Mouse (Mus musculus) heart, adult 2 months (tissue): Measurements from ENCODE around the gene Nr5a1. TPM values are rescaled to one million over a fixed set of nuclear protein-coding genes. Genes with fewer than 3 reads are reported as not detected.

Experiments
- DNase-seq, 2 experiments: peaks; one replicate each; pipeline ENCODE4 v3.0.0; 2021
- H3K27ac ChIP-seq: fragments of 200-600 bp; 2 replicates; pipeline ENCODE4 v1.8.1; 2022
- H3K27me3 ChIP-seq: fragments of 200-500 bp; 2 replicates; pipeline ENCODE4 v1.6.1; 2012; ENCODE audit warnings: mild to moderate bottlenecking, low read length, inconsistent platforms, mixed read lengths; ENCODE audit not compliant: control insufficient read depth, insufficient read depth
- H3K36me3 ChIP-seq: fragments of 200-500 bp; 2 replicates; pipeline ENCODE4 v1.6.1; 2012; ENCODE audit warnings: low read length, inconsistent platforms; ENCODE audit not compliant: control insufficient read depth, insufficient read depth
- H3K4me1 ChIP-seq: fragments of 200-500 bp; 2 replicates; pipeline ENCODE4 v1.6.1; 2011; ENCODE audit warnings: low read length; ENCODE audit not compliant: control insufficient read depth, insufficient read depth
- H3K4me3 ChIP-seq: fragments of 200-600 bp; 2 replicates; pipeline ENCODE4 v1.8.1; 2022
- H3K79me2 ChIP-seq: fragments of 200-500 bp; replicated peaks from 2 replicates; pipeline ENCODE4 v1.6.1; 2012; ENCODE audit warnings: mild to moderate bottlenecking, inconsistent platforms, low read length, moderate library complexity, mixed read lengths; ENCODE audit not compliant: control insufficient read depth, insufficient read depth
- H3K9ac ChIP-seq: fragments of 200-500 bp; 2 replicates; pipeline ENCODE4 v1.6.1; 2012; ENCODE audit warnings: low read depth, mild to moderate bottlenecking, control low read depth, inconsistent platforms, low read length, mixed read lengths
- CTCF ChIP-seq: fragments of 200-600 bp; IDR thresholded peaks from 2 replicates; pipeline ENCODE4 v1.8.1; 2022; ENCODE audit warnings: antibody characterized with exemption, mild to moderate bottlenecking, moderate library complexity
- EP300 ChIP-seq: fragments of 200-500 bp; IDR thresholded peaks from 2 replicates; pipeline ENCODE4 v1.6.1; 2011; ENCODE audit warnings: low read depth, low read length, control low read depth; ENCODE audit not compliant: insufficient read depth
- POLR2A ChIP-seq: fragments of 200-500 bp; IDR thresholded peaks from 2 replicates; pipeline ENCODE4 v1.6.1; 2011; ENCODE audit warnings: mild to moderate bottlenecking, low read depth, low read length, control low read depth; ENCODE audit not compliant: insufficient read depth
- WGBS: fragments of 180-500 bp; shearing (Covaris S2); methylation state at CpG from one replicate; pipeline ENCODE4 v1.1.7; 2018; 5-methylcytosine and 5-hydroxymethylcytosine counted together
- intact Hi-C: fragments of 180-260 bp; cut with DNase I; formaldehyde crosslinking; loops from one replicate; pipeline ENCODE4 v1.15.1; 2025
- polyA plus RNA-seq: library from polyadenylated mRNA; depleted of rRNA; stranded (reverse); fragments of >200 nt; gene quantifications from 2 replicates; pipeline ENCODE4 v1.2.3, GENCODE M21; 2012
- total RNA-seq, 2 experiments: library from RNA; stranded (reverse); gene quantifications; 2 replicates each; pipeline ENCODE4 v1.2.3; 2021

The Nr5a1 gene
- total and polyA plus RNA-seq, 3 experiments, result 0.16 TPM; not detected in 2

DNA sequence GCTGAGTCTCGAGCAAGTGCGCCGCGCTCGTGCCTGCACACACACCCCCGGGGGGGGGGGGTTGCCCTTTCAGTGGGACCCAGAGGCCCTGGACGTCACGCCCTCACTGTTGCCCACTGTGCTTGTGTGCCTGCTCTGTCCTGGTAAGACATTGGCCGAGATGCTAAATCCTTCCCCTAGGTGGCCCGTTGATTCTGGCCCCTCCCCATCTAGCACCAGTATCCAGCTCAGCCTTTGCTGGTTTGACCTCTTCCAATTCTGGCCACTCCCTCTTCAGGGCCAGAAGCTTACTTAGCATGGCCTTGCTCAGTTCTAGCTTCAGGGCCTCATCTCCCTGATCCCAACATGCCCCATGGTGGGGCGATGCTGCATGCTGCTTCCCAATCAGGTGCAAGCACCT is 41.8 kb downstream of the Nr5a1 start:
- Histone ChIP-seq H3K36me3 (no peaks in the 10 kb centered on the region), H3K79me2 (no peaks in the 10 kb centered on the region), H3K4me1 (no peaks in the 10 kb centered on the region), H3K9ac (no peak overlapping the region), H3K27me3 (no peaks in the 10 kb centered on the region), H3K27ac (no peak overlapping the region), H3K4me3 (no peak overlapping the region)
- no peak for DNase-seq
- TF ChIP-seq EP300 (no peak), POLR2A (no peak), CTCF (no peak)
- intact Hi-C loops, result no loop called here
- 61% methylated on average over 11 of the region's 11 CpGs for WGBS

DNA sequence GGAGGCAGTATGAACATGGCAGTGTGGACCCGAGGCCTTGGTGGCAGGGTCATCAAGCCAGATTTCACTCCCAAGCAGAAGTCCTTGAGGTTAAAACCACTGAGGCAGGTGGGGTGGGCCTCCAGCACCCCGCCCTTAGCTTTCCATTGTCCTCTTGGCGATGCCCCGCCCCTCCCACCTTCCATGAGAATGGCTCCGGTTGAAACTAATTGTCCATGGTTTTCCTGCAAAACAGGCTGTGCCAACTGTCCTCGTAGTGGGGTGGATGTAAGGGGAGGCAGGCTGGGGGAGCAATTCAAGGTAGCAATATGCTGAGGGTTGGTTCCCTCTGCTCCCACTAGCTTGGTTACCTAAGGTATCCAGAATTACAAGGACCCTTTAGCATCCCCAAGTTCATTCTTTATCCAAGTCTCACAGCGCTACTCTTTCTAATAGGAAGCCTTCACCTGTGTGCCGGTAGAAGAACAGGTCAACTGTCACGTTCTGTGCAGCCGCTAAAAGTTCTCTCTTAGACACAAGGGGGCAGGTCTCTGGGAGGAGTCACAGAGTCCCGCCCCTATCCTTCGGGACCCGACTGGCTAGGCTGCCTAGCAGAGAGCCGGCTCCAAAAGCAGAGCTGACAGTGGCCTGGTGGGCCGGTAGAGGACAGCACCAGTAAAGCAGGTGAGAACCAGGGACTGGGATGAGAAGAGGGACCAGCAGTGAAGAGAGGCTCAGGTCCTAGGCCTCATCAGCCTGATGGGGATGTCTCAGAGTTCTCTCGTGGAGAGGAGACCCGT is 45.4 kb downstream of the Nr5a1 start:
- H3K79me2 ChIP-seq, result no peaks in the 10 kb centered on the region
- no peak overlapping the region for H3K27ac ChIP-seq
- H3K4me1 ChIP-seq, result no peaks in the 10 kb centered on the region
- 19% methylated on average over 17 of the region's 17 CpGs for WGBS
- no peaks in the 10 kb centered on the region for H3K36me3 ChIP-seq
- H3K27me3 ChIP-seq, result no peaks in the 10 kb centered on the region
- intact Hi-C loops, result no loop called here
- H3K4me3 ChIP-seq, result no peak overlapping the region
- H3K9ac ChIP-seq, result no peak overlapping the region
- DNase-seq, result no peak
- TF ChIP-seq CTCF (0 out of 2 replicates have a peak, but pooled peaks have one; percentile 2), EP300 (no peak)

DNA sequence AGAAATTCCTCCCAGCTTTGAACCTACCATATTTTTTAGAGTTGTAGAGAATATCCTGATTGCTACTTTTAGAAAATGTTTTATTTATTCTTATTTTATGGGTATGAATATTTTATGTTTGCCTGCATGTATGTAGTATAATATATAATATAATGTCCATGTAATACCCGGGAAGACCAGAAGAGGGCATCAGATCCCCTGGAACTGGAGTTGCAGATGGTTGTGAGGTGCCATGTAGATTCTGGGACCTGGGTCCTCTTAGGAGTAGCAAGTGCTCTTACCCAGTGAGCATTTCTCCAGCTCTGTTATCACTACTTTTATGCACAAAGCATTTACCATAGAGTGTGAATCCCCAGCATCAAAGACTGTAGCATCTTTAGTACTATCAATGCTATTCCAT is 52.9 kb downstream of the Nr5a1 start:
- H3K27me3 ChIP-seq, result no peaks in the 10 kb centered on the region
- no peaks in the 10 kb centered on the region; the same call in 1 of the 2 replicates for H3K4me1 ChIP-seq
- no peak overlapping the region for H3K27ac ChIP-seq
- DNase-seq, result no peak
- intact Hi-C loops, result loop anchor here (2.0 kb wide), 1 partner anchor 77 kb away; no protein-coding TSS in a partner anchor
- no peak overlapping the region for H3K4me3 ChIP-seq
- WGBS, result 3% methylated on average over 1 of the region's 1 CpGs
- H3K9ac ChIP-seq, result no peak overlapping the region
- H3K36me3 ChIP-seq, result no peaks in the 10 kb centered on the region
- no peaks in the 10 kb centered on the region for H3K79me2 ChIP-seq
- TF ChIP-seq POLR2A (no peak), CTCF (peak; percentile 78)

DNA sequence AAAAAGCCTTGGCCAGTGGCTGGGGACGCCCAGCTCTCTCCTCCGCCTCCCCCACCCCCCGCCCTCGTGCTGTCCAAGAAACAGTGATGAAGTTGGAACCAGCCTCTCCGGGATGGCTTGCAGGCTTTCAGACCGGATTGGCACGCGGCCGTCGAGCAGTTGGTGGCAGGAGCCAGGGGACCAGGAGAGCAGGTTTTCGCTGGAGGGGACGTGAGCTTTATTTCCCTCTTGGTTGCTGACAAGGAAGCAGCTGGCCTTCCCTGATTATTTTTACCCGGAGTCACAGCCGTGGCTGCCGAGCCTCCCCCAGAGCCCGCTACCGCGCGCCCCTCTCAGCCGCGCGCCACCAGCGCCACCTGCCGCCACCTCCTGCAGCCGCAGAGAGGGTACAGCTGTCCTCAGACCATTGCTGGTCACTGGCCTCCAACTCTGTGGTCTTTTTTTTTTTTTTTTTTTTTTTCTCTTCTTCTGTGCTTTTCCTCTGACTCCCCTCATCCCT is 56.0 kb downstream of the Nr5a1 start:
- under 1% methylated on average over 25 of the region's 25 CpGs for WGBS
- peak; percentile 81 to 88 for DNase-seq
- H3K27ac ChIP-seq, result no peak overlapping the region
- no peaks in the 10 kb centered on the region for H3K79me2 ChIP-seq
- no peaks in the 10 kb centered on the region for H3K36me3 ChIP-seq
- H3K4me3 ChIP-seq, result peak overlapping the region; percentile 45
- TF ChIP-seq CTCF, result peak; percentile 91
- 0 out of 2 replicates have a peak, but pooled peaks have one; percentile 33 for TF ChIP-seq EP300
- no peak for TF ChIP-seq POLR2A
- no peaks in the 10 kb centered on the region; the same call in 1 of the 2 replicates for H3K4me1 ChIP-seq
- intact Hi-C loops, result loop anchor here (1.0 kb wide), 4 partner anchors 12 to 843 kb away; no protein-coding TSS in a partner anchor
- H3K27me3 ChIP-seq, result no peaks in the 10 kb centered on the region
- peak overlapping the region; percentile 50 for H3K9ac ChIP-seq

DNA sequence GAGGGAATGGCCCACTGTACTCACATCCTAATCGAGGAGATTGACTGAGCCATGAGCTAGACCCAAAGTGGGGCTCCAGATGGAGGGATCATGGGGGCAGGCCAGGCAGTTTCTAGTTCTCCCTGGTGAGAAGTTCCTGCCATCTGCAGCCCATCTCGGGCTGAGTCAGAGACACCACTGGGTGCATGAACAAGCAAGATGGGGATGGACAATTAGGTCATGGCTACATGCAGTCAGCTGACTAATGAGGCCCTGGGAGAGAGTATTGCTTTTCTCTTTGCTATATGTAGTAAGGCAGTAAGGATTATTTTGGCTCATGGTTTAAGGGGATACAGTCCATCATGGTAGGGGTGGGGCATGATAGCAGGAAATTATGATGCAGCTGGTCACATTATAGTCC is 60.6 kb downstream of the Nr5a1 start:
- 89% methylated on average over 2 of the region's 2 CpGs for WGBS
- intact Hi-C loops, result no loop called here
- no peak for DNase-seq
- no peaks in the 10 kb centered on the region for H3K36me3 ChIP-seq
- TF ChIP-seq POLR2A (no peak), CTCF (no peak), EP300 (no peak)
- no peaks in the 10 kb centered on the region for H3K79me2 ChIP-seq
- H3K4me1 ChIP-seq, result no peaks in the 10 kb centered on the region; the same call in 1 of the 2 replicates
- no peak overlapping the region for H3K9ac ChIP-seq
- H3K4me3 ChIP-seq, result no peak overlapping the region
- H3K27me3 ChIP-seq, result no peaks in the 10 kb centered on the region
- H3K27ac ChIP-seq, result no peak overlapping the region

DNA sequence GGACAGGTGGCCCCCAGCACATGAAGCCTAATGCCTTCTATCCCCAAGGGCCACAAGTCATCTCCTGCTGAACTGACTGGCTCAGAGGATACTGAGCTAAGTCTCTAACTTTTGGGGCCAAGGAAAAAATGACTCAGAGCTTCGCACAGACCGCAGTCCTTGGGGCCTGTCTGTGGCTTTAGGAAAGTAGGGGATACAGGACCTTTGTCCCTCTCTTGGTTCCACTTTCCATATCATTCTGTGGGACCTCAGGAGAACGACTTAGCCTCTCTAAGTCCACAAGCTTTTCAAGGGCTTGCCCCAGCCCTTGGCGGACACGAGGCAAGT is 61.1 kb downstream of the Nr5a1 start:
- no peak overlapping the region for H3K27ac ChIP-seq
- intact Hi-C loops, result no loop called here

More for the DNA sequence above, 61.1 kb downstream of the Nr5a1 start:
- Histone ChIP-seq H3K4me1 (no peaks in the 10 kb centered on the region; the same call in 1 of the 2 replicates), H3K4me3 (no peak overlapping the region), H3K27me3 (no peaks in the 10 kb centered on the region), H3K9ac (no peak overlapping the region), H3K79me2 (no peaks in the 10 kb centered on the region), H3K36me3 (no peaks in the 10 kb centered on the region)
- TF ChIP-seq POLR2A, result no peak
- no peak for DNase-seq
- WGBS, result 80% methylated on average over 5 of the region's 5 CpGs
